Comparison of ENCODE assay signal across 8 mouse cellular contexts in genomic region chr17:73302104-73302503, GRCm38 (mm10).
DNase-seq lines count a peak whose midpoint lies in the region; ATAC-seq lines count a peak whose summit lies in the region.

No protein-coding gene starts in this region.

- H3K4me3 ChIP-seq in forebrain, embryonic 10.5 days = no peak overlapping the region
- H3K4me3 ChIP-seq in heart, embryonic 16.5 days (ENCODE audit: low read length) = no peak overlapping the region
- no peak overlapping the region for H3K4me3 ChIP-seq in liver, embryonic 13.5 days (replicated peaks)
- H3K4me3 ChIP-seq in stomach, embryonic 14.5 days (ENCODE audit: low read depth, low read length) = no peak overlapping the region

- no peak overlapping the region for H3K9ac ChIP-seq in heart, embryonic 16.5 days (ENCODE audit: low read length)
- no peak overlapping the region for H3K9ac ChIP-seq in liver, embryonic 13.5 days
- no peak overlapping the region for H3K9ac ChIP-seq in stomach, embryonic 14.5 days (replicated peaks; ENCODE audit: low read depth, low read length)

- peak; percentile 67 for ATAC-seq in heart, embryonic 16.5 days (replicated peaks; ENCODE audit: extremely low read depth, insufficient read depth, low FRiP score)
- 0 out of 2 replicates have a peak, but pooled peaks have one; percentile 41 for ATAC-seq in liver, embryonic 13.5 days (ENCODE audit: low read depth)
- ATAC-seq in stomach, embryonic 14.5 days (ENCODE audit: insufficient number of reproducible peaks, insufficient read depth, low FRiP score, low read depth) = peak; percentile 39; the same call in 1 of the 2 replicates

- no peak overlapping the region; the same call in 1 of the 2 replicates for H3K4me2 ChIP-seq in heart, embryonic 16.5 days (ENCODE audit: low read depth, low read length)
- no peak overlapping the region for H3K4me2 ChIP-seq in liver, embryonic 13.5 days
- H3K4me2 ChIP-seq in stomach, embryonic 14.5 days (replicated peaks; ENCODE audit: low read depth, low read length) = no peak overlapping the region

- peaks cover 31% of the 10 kb centered on the region; the same call in 1 of the 2 replicates for H3K27me3 ChIP-seq in forebrain, embryonic 10.5 days (ENCODE audit: poor library complexity, severe bottlenecking)
- peaks cover 10% of the 10 kb centered on the region for H3K27me3 ChIP-seq in heart, embryonic 16.5 days (ENCODE audit: control insufficient read depth, insufficient read depth, low read length)
- H3K27me3 ChIP-seq in liver, embryonic 13.5 days = peaks cover 10% of the 10 kb centered on the region
- peaks cover 6% of the 10 kb centered on the region; the same call in 1 of the 2 replicates for H3K27me3 ChIP-seq in stomach, embryonic 14.5 days (ENCODE audit: control insufficient read depth, insufficient read depth, low read length)

- 8% methylated on average over 10 of the region's 10 CpGs for WGBS in forebrain, embryonic 10.5 days
- WGBS in heart, embryonic 16.5 days = 7% methylated on average over 10 of the region's 10 CpGs
- 5% methylated on average over 10 of the region's 10 CpGs for WGBS in liver, embryonic 13.5 days (ENCODE audit: insufficient replicate concordance)
- WGBS in stomach, embryonic 14.5 days = 8% methylated on average over 10 of the region's 10 CpGs

- H3K9me3 ChIP-seq in forebrain, embryonic 10.5 days = no peaks in the 10 kb centered on the region
- no peaks in the 10 kb centered on the region for H3K9me3 ChIP-seq in heart, embryonic 16.5 days (replicated peaks; ENCODE audit: control insufficient read depth, low read length)
- H3K9me3 ChIP-seq in liver, embryonic 13.5 days (replicated peaks) = no peaks in the 10 kb centered on the region
- H3K9me3 ChIP-seq in stomach, embryonic 14.5 days (ENCODE audit: control insufficient read depth, low read depth, low read length) = no peaks in the 10 kb centered on the region

- H3K4me1 ChIP-seq in forebrain, embryonic 10.5 days = peaks cover 17% of the 10 kb centered on the region
- H3K4me1 ChIP-seq in heart, embryonic 16.5 days (ENCODE audit: control insufficient read depth, insufficient read depth, low read length) = peaks cover 10% of the 10 kb centered on the region
- no peaks in the 10 kb centered on the region for H3K4me1 ChIP-seq in liver, embryonic 13.5 days (replicated peaks)
- no peaks in the 10 kb centered on the region for H3K4me1 ChIP-seq in stomach, embryonic 14.5 days (ENCODE audit: control insufficient read depth, insufficient read depth, low read length)

- no peaks in the 10 kb centered on the region for H3K36me3 ChIP-seq in forebrain, embryonic 10.5 days (replicated peaks)
- no peaks in the 10 kb centered on the region for H3K36me3 ChIP-seq in heart, embryonic 16.5 days (ENCODE audit: control insufficient read depth, insufficient read depth)
- H3K36me3 ChIP-seq in liver, embryonic 13.5 days = no peaks in the 10 kb centered on the region
- no peaks in the 10 kb centered on the region for H3K36me3 ChIP-seq in stomach, embryonic 14.5 days (ENCODE audit: control insufficient read depth, insufficient read depth, low read length)

- no peak overlapping the region for H3K27ac ChIP-seq in forebrain, embryonic 10.5 days
- no peak overlapping the region for H3K27ac ChIP-seq in heart, embryonic 16.5 days (ENCODE audit: low read length)
- H3K27ac ChIP-seq in liver, embryonic 13.5 days = no peak overlapping the region
- H3K27ac ChIP-seq in stomach, embryonic 14.5 days (ENCODE audit: low read length) = no peak overlapping the region

- peak; percentile 78 to 81 for DNase-seq in CD8-positive naive resting alpha-beta T cell, adult 2 months (ENCODE audit: low read depth in 2 of 2, low spot score in 2 of 2)
- peak; percentile 18 for DNase-seq in brain, embryonic 18.5 days (ENCODE audit: low read depth, low spot score)
- peak; percentile 80 for DNase-seq in forebrain, embryonic 10.5 days (ENCODE audit: extremely low spot score, low spot score)
- DNase-seq in kidney, postnatal 14 days = peak; percentile 84
- peak; percentile 46 for DNase-seq in liver, embryonic 13.5 days
- peak; percentile 82 for DNase-seq in neural tube, embryonic 10.5 days (ENCODE audit: extremely low spot score, low spot score)

Comparison
In these comparisons a context has a peak if more than half of its experiments do, and no peak if none do; other contexts are left out.
1. DNase-seq: peak in every context shown above with its lines; median percentile 84 in kidney, postnatal 14 days; 82 in neural tube, embryonic 10.5 days; 80 in forebrain, embryonic 10.5 days; 80 in CD8-positive naive resting alpha-beta T cell, adult 2 months; 46 in liver, embryonic 13.5 days; 18 in brain, embryonic 18.5 days.